Mouse (Mus musculus) thymus, adult 2 months (tissue): ENCODE measurements around the gene Tlk2. TPM values are rescaled to one million over a fixed set of nuclear protein-coding genes. Genes with fewer than 3 reads are reported as not detected.

Source experiments
- DNase-seq: peaks from one replicate; pipeline ENCODE4 v3.0.0; 2021
- H3K27ac ChIP-seq: fragments of 200-500 bp; 2 replicates; pipeline ENCODE4 v1.5.1; 2012; ENCODE audit warnings: low read length, control low read depth; ENCODE audit not compliant: control insufficient read depth, insufficient read depth
- H3K27me3 ChIP-seq: fragments of 200-500 bp; 2 replicates; pipeline ENCODE4 v1.6.1; 2012; ENCODE audit warnings: mild to moderate bottlenecking, low read length, moderate library complexity, mixed read lengths; ENCODE audit not compliant: control insufficient read depth, insufficient read depth
- H3K36me3 ChIP-seq: fragments of 200-500 bp; 2 replicates; pipeline ENCODE4 v1.6.1; 2012; ENCODE audit warnings: mild to moderate bottlenecking, low read length, moderate library complexity; ENCODE audit not compliant: control insufficient read depth, insufficient read depth
- H3K4me1 ChIP-seq: fragments of 200-500 bp; replicated peaks from 2 replicates; pipeline ENCODE4 v1.6.1; 2012; ENCODE audit warnings: low read length; ENCODE audit not compliant: control insufficient read depth, insufficient read depth
- H3K4me3 ChIP-seq: fragments of 200-500 bp; 2 replicates; pipeline ENCODE4 v1.5.1; 2012; ENCODE audit warnings: mild to moderate bottlenecking, low read length, control low read depth, moderate library complexity; ENCODE audit not compliant: control insufficient read depth, insufficient read depth
- CTCF ChIP-seq: fragments of 200-500 bp; IDR thresholded peaks from 2 replicates; pipeline ENCODE4 v1.5.1; 2012; ENCODE audit warnings: mild to moderate bottlenecking, control low read depth, low read length, moderate library complexity, borderline replicate concordance; ENCODE audit not compliant: control insufficient read depth, poor library complexity, insufficient read depth; ENCODE audit errors: extremely low read depth
- POLR2A ChIP-seq: fragments of 200-500 bp; IDR thresholded peaks from 2 replicates; pipeline ENCODE4 v1.6.1; 2012; ENCODE audit warnings: mild to moderate bottlenecking, low read length, control low read depth, moderate library complexity; ENCODE audit not compliant: control insufficient read depth, poor library complexity, insufficient read depth; ENCODE audit errors: extremely low read depth
- WGBS: fragments of 180-500 bp; shearing (Covaris S2); methylation state at CpG from one replicate; pipeline ENCODE4 v1.1.7; 2018; 5-methylcytosine and 5-hydroxymethylcytosine counted together
- polyA plus RNA-seq: library from polyadenylated mRNA; depleted of rRNA; stranded (reverse); fragments of >200 nt; gene quantifications from 2 replicates; pipeline ENCODE4 v1.2.3, GENCODE M21; 2012

Gene Tlk2
- polyA plus RNA-seq, 1 experiment: 31.6 TPM

GRCm38 (mm10) chr11:105317769-105318168, 139.2 kb downstream of the Tlk2 start:
- DNase-seq: no peak
- H3K27ac ChIP-seq: no peak overlapping the region
- 95% methylated on average over 6 of the region's 6 CpGs for WGBS
- no peaks in the 10 kb centered on the region for H3K4me1 ChIP-seq
- H3K4me3 ChIP-seq: no peak overlapping the region
- H3K36me3 ChIP-seq: no peaks in the 10 kb centered on the region
- no peak for TF ChIP-seq POLR2A
- no peak for TF ChIP-seq CTCF
- no peaks in the 10 kb centered on the region for H3K27me3 ChIP-seq

- no peak for TF ChIP-seq POLR2A
- TF ChIP-seq CTCF: no peak
- no peak for DNase-seq
- no peak overlapping the region for H3K27ac ChIP-seq
- H3K36me3 ChIP-seq: no peaks in the 10 kb centered on the region
- H3K27me3 ChIP-seq: no peaks in the 10 kb centered on the region
- 31% methylated on average over 2 of the region's 2 CpGs for WGBS
- no peak overlapping the region for H3K4me3 ChIP-seq
- H3K4me1 ChIP-seq: no peaks in the 10 kb centered on the region
Measured at GRCm38 (mm10) chr11:105321090-105321489, 142.5 kb downstream of the Tlk2 start.

- Histone ChIP-seq H3K27ac (no peak overlapping the region), H3K27me3 (no peaks in the 10 kb centered on the region), H3K36me3 (no peaks in the 10 kb centered on the region), H3K4me1 (no peaks in the 10 kb centered on the region), H3K4me3 (no peak overlapping the region)
- no peak for DNase-seq
- TF ChIP-seq CTCF (no peak), POLR2A (no peak)
- 94% methylated on average over 5 of the region's 5 CpGs for WGBS
Measured at GRCm38 (mm10) chr11:105323530-105323929, 144.9 kb downstream of the Tlk2 start.

- Histone ChIP-seq H3K27ac (no peak overlapping the region), H3K4me1 (no peaks in the 10 kb centered on the region), H3K4me3 (no peak overlapping the region), H3K36me3 (no peaks in the 10 kb centered on the region), H3K27me3 (no peaks in the 10 kb centered on the region)
- no peak for DNase-seq
- TF ChIP-seq POLR2A: no peak
- TF ChIP-seq CTCF: no peak
- 99% methylated on average over 3 of the region's 3 CpGs for WGBS
Measured at GRCm38 (mm10) chr11:105327101-105327500, 148.5 kb downstream of the Tlk2 start.

- Histone ChIP-seq H3K4me3 (no peak overlapping the region), H3K4me1 (no peaks in the 10 kb centered on the region), H3K27ac (no peak overlapping the region), H3K36me3 (no peaks in the 10 kb centered on the region), H3K27me3 (no peaks in the 10 kb centered on the region)
- 87% methylated on average over 9 of the region's 9 CpGs for WGBS
- no peak for TF ChIP-seq POLR2A
- TF ChIP-seq CTCF: no peak
- no peak for DNase-seq
Measured at GRCm38 (mm10) chr11:105329962-105330361, 151.4 kb downstream of the Tlk2 start.

- Histone ChIP-seq H3K36me3 (no peaks in the 10 kb centered on the region), H3K4me3 (no peak overlapping the region), H3K27ac (no peak overlapping the region), H3K4me1 (no peaks in the 10 kb centered on the region), H3K27me3 (no peaks in the 10 kb centered on the region)
- 73% methylated on average over 3 of the region's 3 CpGs for WGBS
- TF ChIP-seq POLR2A (no peak), CTCF (no peak)
- no peak for DNase-seq
Measured at GRCm38 (mm10) chr11:105331129-105331528, 152.5 kb downstream of the Tlk2 start.

- Histone ChIP-seq H3K4me3 (no peak overlapping the region), H3K36me3 (no peaks in the 10 kb centered on the region), H3K27ac (no peak overlapping the region), H3K27me3 (no peaks in the 10 kb centered on the region), H3K4me1 (no peaks in the 10 kb centered on the region)
- DNase-seq: no peak
- no peak for TF ChIP-seq POLR2A
- WGBS: 68% methylated on average over 10 of the region's 10 CpGs
Measured at GRCm38 (mm10) chr11:105331732-105332131, 153.1 kb downstream of the Tlk2 start.
